Mouse (Mus musculus): ENCODE data around the gene Dok3. TPM values are rescaled to one million over a fixed set of nuclear protein-coding genes. Genes with fewer than 3 reads are reported as not detected.

Gene Dok3
- polyA plus RNA-seq, 1 experiment from 2014 or later = 2.5 TPM

DNA sequence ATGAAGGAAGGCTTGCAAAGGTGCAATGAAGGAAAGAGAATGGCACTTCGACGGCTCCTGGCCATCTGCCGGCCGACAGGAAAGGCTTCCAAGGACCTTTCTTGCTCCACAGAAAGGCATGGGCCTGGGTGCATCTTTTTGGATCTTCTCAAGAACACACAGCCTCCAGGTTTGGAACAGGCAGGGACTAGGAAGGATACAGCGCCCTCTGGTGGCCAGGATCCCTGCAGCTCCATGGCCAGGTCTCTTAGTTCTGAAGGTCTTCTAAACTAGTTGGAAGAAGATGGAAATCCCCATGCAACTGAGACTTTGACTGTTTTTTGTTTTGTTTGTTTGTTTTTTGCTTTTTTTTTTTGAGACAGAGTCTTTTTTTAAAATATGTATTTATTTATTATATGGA is 12.1 kb downstream of the Dok3 start:
- ATAC-seq (ENCODE audit: insufficient number of reproducible peaks, insufficient read depth, low FRiP score, low TSS enrichment) = no peak
- WGBS = 10% methylated on average over 5 of the region's 5 CpGs
- H3K9ac ChIP-seq = no peak overlapping the region

DNA sequence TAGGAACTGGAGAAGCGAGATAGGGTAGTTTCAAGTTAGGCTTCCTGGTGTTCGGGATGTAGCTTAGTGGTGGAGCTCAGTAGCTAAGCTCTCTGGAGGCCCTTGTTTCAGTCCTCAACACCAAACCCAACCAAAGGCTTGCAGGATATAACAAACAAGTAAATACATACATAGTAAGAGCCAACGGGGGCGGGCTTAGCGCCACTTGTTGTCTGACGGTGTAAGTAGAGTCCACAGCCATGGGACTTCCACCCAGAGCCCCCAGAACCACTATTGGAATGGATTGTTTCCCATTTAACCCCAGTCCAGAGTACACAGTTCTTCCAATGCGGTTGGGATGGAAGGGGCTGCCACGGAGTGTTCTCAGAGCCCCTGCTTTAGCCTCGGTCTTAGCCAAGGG is 15.3 kb downstream of the Dok3 start:
- Histone ChIP-seq H3K9ac (no peak overlapping the region), H3K4me1 (peaks cover 28% of the 10 kb centered on the region), H3K27ac (no peak overlapping the region), H3K27me3 (no peaks in the 10 kb centered on the region), H3K36me3 (peaks cover 19% of the 10 kb centered on the region), H3K9me3 (no peaks in the 10 kb centered on the region), H3K4me2 (replicated peaks) (peak overlapping the region; percentile 66), H3K4me3 (peak overlapping the region; percentile 89)
- 37% methylated on average over 9 of the region's 9 CpGs for WGBS
- ATAC-seq (ENCODE audit: insufficient number of reproducible peaks, insufficient read depth, low FRiP score, low TSS enrichment) = no peak

More for the DNA sequence above, 12.1 kb downstream of the Dok3 start:
- Histone ChIP-seq H3K4me3 (no peak overlapping the region), H3K4me2 (replicated peaks) (no peak overlapping the region), H3K36me3 (no peaks in the 10 kb centered on the region), H3K4me1 (peaks cover 8% of the 10 kb centered on the region), H3K27ac (no peak overlapping the region), H3K27me3 (no peaks in the 10 kb centered on the region), H3K9me3 (no peaks in the 10 kb centered on the region)

DNA sequence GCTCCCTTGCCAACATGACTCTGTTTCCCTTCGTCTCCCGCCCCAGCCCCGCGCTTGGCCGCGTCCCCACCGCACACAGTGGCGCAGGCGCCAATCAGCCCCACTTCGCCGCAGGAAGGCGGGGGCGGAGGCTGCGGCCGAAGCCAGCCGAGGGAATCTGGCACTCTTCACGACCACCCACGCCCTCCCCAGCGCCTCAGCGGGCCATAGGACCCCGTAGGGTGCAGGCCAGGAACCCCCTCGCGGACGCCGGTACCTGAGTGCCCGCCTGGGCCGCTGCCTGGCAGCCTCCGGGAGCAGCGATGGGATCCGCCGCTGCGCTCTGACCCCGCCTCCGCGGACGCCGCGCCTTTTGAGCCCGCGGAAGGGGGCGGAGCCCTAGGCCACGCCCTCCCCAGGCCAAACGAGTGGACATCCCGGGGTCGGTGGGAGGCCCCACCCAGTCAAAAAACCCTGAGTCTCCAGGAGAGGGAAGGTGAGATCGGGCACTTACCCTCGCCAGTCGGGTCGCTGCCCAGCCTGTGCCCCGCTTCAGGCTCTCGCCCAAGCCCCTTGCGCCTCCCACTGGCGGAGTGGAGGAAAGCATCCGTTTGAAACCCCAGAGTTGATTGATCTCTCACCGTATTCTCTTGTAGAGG is 15.9 kb downstream of the Dok3 start, which contains the start of gene Pdlim7:
TSS of gene Pdlim7 (minus strand) at position 566 of the 638 bp plus-strand sequence.
- Histone ChIP-seq H3K9ac (peak within 1 kb of the TSS; percentile 87), H3K27ac (peak within 1 kb of the TSS; percentile 88), H3K4me1 (peaks cover 28% of the 10 kb centered on the region), H3K4me3 (peak within 1 kb of the TSS; percentile 89), H3K27me3 (no peaks in the 10 kb centered on the region), H3K36me3 (peaks cover 25% of the 10 kb centered on the region), H3K9me3 (no peaks in the 10 kb centered on the region), H3K4me2 (replicated peaks) (peak within 1 kb of the TSS; percentile 66)
- WGBS = under 1% methylated on average over 55 of the region's 55 CpGs
- peak; percentile 53 for ATAC-seq (ENCODE audit: insufficient number of reproducible peaks, insufficient read depth, low FRiP score, low TSS enrichment)

DNA sequence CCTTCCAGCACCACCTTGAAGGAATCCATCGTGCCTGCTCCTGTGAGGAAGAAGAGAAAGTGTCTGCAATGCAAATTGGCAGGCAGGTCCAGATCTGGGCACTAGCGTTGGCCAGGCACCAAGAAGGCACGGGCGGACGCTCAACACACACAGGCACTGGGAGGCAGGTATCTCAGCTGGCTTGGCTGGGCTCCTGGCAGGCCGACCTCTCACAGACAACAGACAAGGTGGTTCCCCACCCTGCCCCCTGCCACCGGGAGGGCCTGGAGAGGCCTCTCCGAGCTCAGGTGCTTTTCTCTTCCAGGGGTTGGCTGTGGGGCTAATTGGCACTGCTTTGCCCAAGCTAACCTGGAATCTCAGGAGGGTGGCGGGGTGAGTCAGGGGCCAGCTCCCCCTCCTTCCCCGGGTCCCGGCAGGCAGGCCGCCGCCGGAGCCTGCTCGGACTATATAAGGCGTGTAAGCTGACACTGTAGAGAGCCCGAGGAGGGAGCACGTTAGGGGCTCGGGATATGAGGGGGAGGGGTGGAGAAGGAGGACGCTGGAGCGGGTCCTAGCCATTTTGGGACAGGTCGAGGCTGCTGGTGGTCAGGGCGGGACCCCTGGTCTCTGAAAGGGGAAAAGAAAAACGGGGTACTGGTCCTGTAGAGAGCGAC is 16.6 kb downstream of the Dok3 start:
- peak overlapping the region; percentile 89 for H3K4me3 ChIP-seq
- peak overlapping the region; percentile 87 for H3K9ac ChIP-seq
- H3K9me3 ChIP-seq = no peaks in the 10 kb centered on the region
- peak overlapping the region; percentile 88 for H3K27ac ChIP-seq
- H3K27me3 ChIP-seq = no peaks in the 10 kb centered on the region
- under 1% methylated on average over 25 of the region's 25 CpGs for WGBS
- H3K36me3 ChIP-seq = peaks cover 32% of the 10 kb centered on the region
- peak; percentile 71 for ATAC-seq (ENCODE audit: insufficient number of reproducible peaks, insufficient read depth, low FRiP score, low TSS enrichment)
- peak overlapping the region; percentile 66 for H3K4me2 ChIP-seq (replicated peaks)
- peaks cover 28% of the 10 kb centered on the region for H3K4me1 ChIP-seq

DNA sequence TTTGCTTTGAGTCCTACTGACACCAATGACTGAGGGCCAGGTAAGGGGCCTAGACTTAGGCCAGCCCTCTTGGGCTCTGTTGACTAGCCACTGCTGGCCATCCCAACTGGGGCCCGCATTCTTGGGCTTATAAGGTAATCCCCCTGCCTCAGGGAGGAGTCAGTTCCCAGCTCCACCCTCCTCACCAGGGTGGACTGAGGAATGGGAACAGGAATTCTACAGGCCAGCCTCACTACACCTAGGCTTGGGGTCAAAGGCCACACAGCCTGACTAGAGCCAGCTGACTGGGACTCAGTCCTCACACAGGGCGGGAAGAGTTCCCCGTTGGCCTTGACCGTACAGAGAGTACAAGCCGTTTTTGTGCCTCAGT is 17.6 kb downstream of the Dok3 start:
- H3K4me3 ChIP-seq = peak overlapping the region; percentile 89
- peak overlapping the region; percentile 66 for H3K4me2 ChIP-seq (replicated peaks)
- peaks cover 42% of the 10 kb centered on the region for H3K36me3 ChIP-seq
- H3K9ac ChIP-seq = peak overlapping the region; percentile 87; the same call in 1 of the 2 replicates
- no peaks in the 10 kb centered on the region for H3K27me3 ChIP-seq
- H3K9me3 ChIP-seq = no peaks in the 10 kb centered on the region
- no peak for ATAC-seq (ENCODE audit: insufficient number of reproducible peaks, insufficient read depth, low FRiP score, low TSS enrichment)
- WGBS = 19% methylated on average over 5 of the region's 5 CpGs
- H3K4me1 ChIP-seq = peaks cover 28% of the 10 kb centered on the region
- H3K27ac ChIP-seq = peak overlapping the region; percentile 88

DNA sequence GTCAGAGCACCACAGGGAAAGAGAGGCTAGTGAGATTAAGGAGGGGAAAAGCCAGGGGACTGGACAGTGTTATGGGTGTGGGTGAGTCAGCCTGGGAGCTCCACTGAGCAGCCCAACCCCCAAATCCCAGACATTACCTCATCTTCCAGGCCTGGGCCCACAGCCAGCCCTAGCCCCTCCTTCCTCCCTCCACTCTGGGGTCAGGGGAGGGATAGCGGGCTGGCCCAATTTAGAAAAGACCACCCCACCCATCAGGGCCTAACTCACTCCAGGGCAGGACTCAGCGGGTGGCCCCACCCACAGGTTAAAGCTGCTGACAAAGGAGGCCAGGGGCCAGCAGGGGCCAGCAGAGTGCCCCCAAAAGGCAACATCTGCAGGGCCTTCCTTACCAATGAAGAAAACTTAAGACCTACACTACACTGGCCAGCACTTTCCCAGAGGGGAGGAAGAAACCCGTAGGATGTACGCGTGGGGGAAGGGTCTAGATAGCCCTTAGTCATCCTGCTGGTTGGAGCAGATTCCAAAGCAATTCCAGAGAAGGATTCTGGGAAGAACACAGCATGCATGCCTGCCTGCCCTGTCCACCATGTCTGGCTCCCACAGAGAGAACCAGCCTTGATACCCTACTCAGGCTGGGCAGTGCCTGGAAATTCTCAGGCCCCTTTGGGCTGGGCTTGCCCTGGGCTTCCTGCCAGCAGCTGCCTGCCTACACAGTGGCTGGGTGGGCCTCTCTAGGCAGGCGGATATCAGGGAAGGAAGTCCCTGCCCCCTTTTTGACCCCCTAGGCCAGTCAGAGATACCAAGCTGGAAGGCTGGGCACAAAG is 18.2 kb downstream of the Dok3 start:
- peak overlapping the region; percentile 88 for H3K27ac ChIP-seq
- H3K4me2 ChIP-seq (replicated peaks) = peak overlapping the region; percentile 66
- peaks cover 28% of the 10 kb centered on the region for H3K4me1 ChIP-seq
- peaks cover 48% of the 10 kb centered on the region for H3K36me3 ChIP-seq
- ATAC-seq (ENCODE audit: insufficient number of reproducible peaks, insufficient read depth, low FRiP score, low TSS enrichment) = peak; percentile 61
- 7% methylated on average over 6 of the region's 6 CpGs for WGBS
- H3K4me3 ChIP-seq = peak overlapping the region; percentile 89
- H3K27me3 ChIP-seq = no peaks in the 10 kb centered on the region
- no peaks in the 10 kb centered on the region for H3K9me3 ChIP-seq
- H3K9ac ChIP-seq = peak overlapping the region; percentile 87

DNA sequence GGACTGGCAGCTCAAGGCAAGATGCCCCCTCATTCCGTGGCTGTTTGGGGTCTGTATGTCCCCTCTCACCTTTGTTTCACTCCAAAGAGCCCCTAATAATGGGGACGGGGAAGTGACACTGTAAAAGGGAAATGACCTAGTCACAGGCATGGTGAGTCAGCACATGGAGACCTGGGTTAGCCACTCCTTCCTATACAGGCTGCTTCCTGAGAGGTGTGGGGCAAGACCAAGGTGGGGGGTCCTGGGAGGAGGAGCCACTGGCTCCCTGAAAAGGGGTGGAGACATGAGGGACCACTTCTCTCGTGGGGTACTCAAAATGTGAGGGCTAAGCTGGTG is 18.8 kb downstream of the Dok3 start:
- H3K27me3 ChIP-seq = no peaks in the 10 kb centered on the region
- no peaks in the 10 kb centered on the region for H3K9me3 ChIP-seq
- 24% methylated on average over 3 of the region's 3 CpGs for WGBS
- peaks cover 28% of the 10 kb centered on the region for H3K4me1 ChIP-seq
- H3K4me2 ChIP-seq (replicated peaks) = peak overlapping the region; percentile 66
- 0 out of 2 replicates have a peak overlapping the region, but pooled peaks have one; percentile 87 for H3K9ac ChIP-seq
- peaks cover 54% of the 10 kb centered on the region for H3K36me3 ChIP-seq
- ATAC-seq (ENCODE audit: insufficient number of reproducible peaks, insufficient read depth, low FRiP score, low TSS enrichment) = peak; percentile 6; the same call in 1 of the 2 replicates
- H3K4me3 ChIP-seq = peak overlapping the region; percentile 89; the same call in 1 of the 2 replicates
- H3K27ac ChIP-seq = peak overlapping the region; percentile 88

DNA sequence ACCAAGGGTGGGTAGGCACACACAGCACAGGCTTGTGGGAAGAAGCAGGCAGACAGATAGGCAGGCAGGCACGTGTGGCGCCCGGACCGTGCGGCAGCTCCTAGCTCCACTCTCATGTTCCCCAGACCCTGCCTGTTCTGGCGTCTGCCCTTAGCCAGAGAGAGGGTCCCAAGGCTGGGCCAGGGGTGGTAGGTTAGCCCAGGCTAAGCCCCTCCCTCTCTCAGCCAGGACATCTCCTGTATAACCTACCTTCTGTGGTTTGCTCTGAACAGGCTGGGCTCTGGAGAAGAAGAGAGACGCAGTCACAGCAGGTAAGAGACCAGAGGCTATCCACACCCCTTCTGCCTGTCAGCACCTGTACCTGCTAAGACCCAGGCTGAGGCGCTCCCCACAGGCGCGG is 20.6 kb downstream of the Dok3 start:
- no peak overlapping the region for H3K27ac ChIP-seq
- H3K27me3 ChIP-seq = no peaks in the 10 kb centered on the region
- H3K4me3 ChIP-seq = no peak overlapping the region
- no peak overlapping the region for H3K9ac ChIP-seq
- H3K9me3 ChIP-seq = no peaks in the 10 kb centered on the region
- 93% methylated on average over 10 of the region's 10 CpGs for WGBS
- H3K36me3 ChIP-seq = peaks cover 72% of the 10 kb centered on the region
- H3K4me1 ChIP-seq = peaks cover 25% of the 10 kb centered on the region
- no peak overlapping the region for H3K4me2 ChIP-seq (replicated peaks)
- ATAC-seq (ENCODE audit: insufficient number of reproducible peaks, insufficient read depth, low FRiP score, low TSS enrichment) = no peak

DNA sequence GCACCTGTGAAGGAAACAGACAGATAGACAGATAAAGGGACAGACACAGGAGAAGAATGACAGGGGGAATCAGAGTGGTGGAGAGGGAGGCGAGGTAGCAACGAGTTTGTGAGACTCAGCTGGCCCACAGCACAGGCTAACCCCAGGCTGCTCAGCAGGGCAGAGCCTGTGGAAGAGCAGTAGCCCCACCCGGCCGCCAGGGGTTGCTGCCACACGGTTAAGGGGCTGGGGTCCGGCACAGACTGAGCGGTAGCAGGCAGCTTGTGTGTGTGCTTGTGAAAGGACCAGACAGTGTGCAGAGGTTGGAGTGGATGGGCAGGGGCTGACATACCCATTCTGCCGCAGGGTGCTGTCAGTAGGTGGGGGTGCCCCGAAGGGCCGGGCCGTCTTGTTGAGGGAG is 21.2 kb downstream of the Dok3 start:
- ATAC-seq (ENCODE audit: insufficient number of reproducible peaks, insufficient read depth, low FRiP score, low TSS enrichment) = no peak

DNA sequence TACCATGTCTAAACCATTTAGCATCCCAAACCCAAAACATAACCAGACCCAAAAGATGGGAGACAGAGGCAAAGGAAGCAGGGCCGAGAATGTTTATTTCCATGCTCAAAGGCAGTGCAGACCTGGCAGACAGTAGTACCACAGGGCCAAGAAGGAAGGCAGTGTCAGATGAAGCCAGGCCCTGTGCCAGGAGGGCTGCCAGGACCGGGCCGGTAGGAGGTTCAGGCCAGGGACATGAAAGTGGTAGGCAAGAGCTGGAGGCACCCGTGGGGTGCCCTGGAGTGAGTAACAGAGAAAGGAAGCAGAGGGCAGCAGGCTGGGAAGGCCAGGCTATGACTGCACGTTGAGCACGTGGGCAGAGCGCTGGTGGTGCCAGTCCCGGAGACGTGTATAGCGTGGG is 22.4 kb downstream of the Dok3 start:
- peaks cover 18% of the 10 kb centered on the region for H3K4me1 ChIP-seq
- no peak overlapping the region for H3K4me2 ChIP-seq (replicated peaks)
- no peak for ATAC-seq (ENCODE audit: insufficient number of reproducible peaks, insufficient read depth, low FRiP score, low TSS enrichment)
- no peak overlapping the region for H3K27ac ChIP-seq
- no peak overlapping the region for H3K9ac ChIP-seq
- peaks cover 89% of the 10 kb centered on the region for H3K36me3 ChIP-seq
- H3K4me3 ChIP-seq = no peak overlapping the region
- WGBS = 96% methylated on average over 10 of the region's 10 CpGs
- H3K27me3 ChIP-seq = no peaks in the 10 kb centered on the region
- H3K9me3 ChIP-seq = no peaks in the 10 kb centered on the region

More for the DNA sequence above, 21.2 kb downstream of the Dok3 start:
- H3K4me2 ChIP-seq (replicated peaks) = no peak overlapping the region
- H3K27ac ChIP-seq = no peak overlapping the region
- peaks cover 25% of the 10 kb centered on the region for H3K4me1 ChIP-seq
- no peaks in the 10 kb centered on the region for H3K27me3 ChIP-seq
- H3K4me3 ChIP-seq = no peak overlapping the region
- H3K36me3 ChIP-seq = peaks cover 78% of the 10 kb centered on the region
- no peaks in the 10 kb centered on the region for H3K9me3 ChIP-seq
- no peak overlapping the region for H3K9ac ChIP-seq
- WGBS = 58% methylated on average over 11 of the region's 11 CpGs

DNA sequence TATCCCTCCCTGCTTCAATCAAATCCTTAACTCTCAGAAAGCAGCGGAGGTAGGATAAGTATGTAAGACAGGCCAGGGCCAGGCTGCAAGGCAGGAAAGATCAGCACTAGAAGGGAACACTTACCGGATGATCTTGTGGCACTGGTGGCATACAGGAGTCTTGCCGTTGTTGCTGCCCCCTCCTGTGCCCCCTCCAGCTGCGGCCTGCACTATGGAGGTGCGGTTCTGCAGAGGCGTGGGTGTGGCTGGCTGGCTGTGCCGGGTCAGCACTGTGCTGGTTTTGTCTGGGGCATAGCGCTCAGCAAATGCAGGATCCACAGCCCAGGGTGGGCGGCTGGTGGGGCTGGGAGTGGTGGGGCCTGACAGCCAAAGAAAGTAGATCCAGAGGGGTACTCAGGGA is 23.3 kb downstream of the Dok3 start:
- Histone ChIP-seq H3K27ac (no peak overlapping the region), H3K4me2 (replicated peaks) (no peak overlapping the region), H3K4me1 (peaks cover 9% of the 10 kb centered on the region), H3K9me3 (no peaks in the 10 kb centered on the region), H3K27me3 (no peaks in the 10 kb centered on the region), H3K4me3 (no peak overlapping the region), H3K36me3 (peaks cover 97% of the 10 kb centered on the region), H3K9ac (no peak overlapping the region)
- WGBS = 94% methylated on average over 9 of the region's 9 CpGs
- ATAC-seq (ENCODE audit: insufficient number of reproducible peaks, insufficient read depth, low FRiP score, low TSS enrichment) = no peak
